26 mouse cellular contexts compared by ENCODE assay signal in genomic region chr1:68917828-68918227, GRCm38 (mm10).
"Had no signal": no experiment of that assay in that cellular context is flagged by ENCODE, and none has a peak within 500 bp of the region (broad histone marks: within the 10 kb centered on the region; RNA-seq: fewer than 3 reads in every experiment).

No protein-coding gene starts in this region.

- H3K36me3 ChIP-seq: embryonic facial prominence, embryonic 10.5 days; embryonic facial prominence, embryonic 12.5 days; embryonic facial prominence, embryonic 13.5 days; embryonic facial prominence, embryonic 15.5 days; forebrain, embryonic 10.5 days; forebrain, embryonic 12.5 days; forebrain, embryonic 15.5 days; heart, embryonic 10.5 days had no signal

- H3K9ac ChIP-seq: embryonic facial prominence, embryonic 12.5 days; embryonic facial prominence, embryonic 13.5 days; embryonic facial prominence, embryonic 15.5 days; forebrain, embryonic 12.5 days; forebrain, embryonic 15.5 days had no signal

- H3K4me2 ChIP-seq: embryonic facial prominence, embryonic 12.5 days; embryonic facial prominence, embryonic 13.5 days; embryonic facial prominence, embryonic 15.5 days; forebrain, embryonic 12.5 days; forebrain, embryonic 15.5 days had no signal

- H3K27ac ChIP-seq: embryonic facial prominence, embryonic 10.5 days; embryonic facial prominence, embryonic 12.5 days; embryonic facial prominence, embryonic 13.5 days; embryonic facial prominence, embryonic 15.5 days; forebrain, embryonic 10.5 days; forebrain, embryonic 12.5 days; forebrain, embryonic 15.5 days; gastrocnemius, adult 2 months; heart, adult 2 months; heart, embryonic 10.5 days had no signal

- H3K9me3 ChIP-seq: embryonic facial prominence, embryonic 10.5 days; embryonic facial prominence, embryonic 12.5 days; embryonic facial prominence, embryonic 13.5 days; embryonic facial prominence, embryonic 15.5 days; forebrain, embryonic 10.5 days; forebrain, embryonic 12.5 days; forebrain, embryonic 15.5 days; heart, embryonic 10.5 days had no signal

- H3K4me3 ChIP-seq: embryonic facial prominence, embryonic 10.5 days; embryonic facial prominence, embryonic 12.5 days; embryonic facial prominence, embryonic 13.5 days; embryonic facial prominence, embryonic 15.5 days; erythroblast, embryonic 14.5 days; forebrain, embryonic 10.5 days; forebrain, embryonic 12.5 days; forebrain, embryonic 15.5 days; gastrocnemius, adult 2 months; heart, adult 2 months; heart, embryonic 10.5 days had no signal

- H3K27me3 ChIP-seq: embryonic facial prominence, embryonic 12.5 days; embryonic facial prominence, embryonic 13.5 days; embryonic facial prominence, embryonic 15.5 days; forebrain, embryonic 12.5 days; forebrain, embryonic 15.5 days had no signal

- DNase-seq: cerebellum, adult 2 months; cerebellum, adult 8-10 months; cerebellum, adult 9-10 months; cerebellum, adult 9-11 months; cerebellum, postnatal 10 days; cerebellum, postnatal 14 days; cerebellum, postnatal 25 days; cerebellum, postnatal 36 days; embryo, embryonic 11 days; gastrocnemius, adult 2 months; gastrocnemius, postnatal 10 days; gastrocnemius, postnatal 14 days; gastrocnemius, postnatal 25 days; gastrocnemius, postnatal 36 days; heart, adult 11 months; heart, adult 18-20 months; heart, adult 2 months had no signal

- H3K4me1 ChIP-seq: embryonic facial prominence, embryonic 10.5 days; embryonic facial prominence, embryonic 12.5 days; embryonic facial prominence, embryonic 13.5 days; embryonic facial prominence, embryonic 15.5 days; forebrain, embryonic 10.5 days; forebrain, embryonic 12.5 days; forebrain, embryonic 15.5 days; heart, embryonic 10.5 days had no signal

- ATAC-seq: forebrain, embryonic 15.5 days had no signal
